Mouse (Mus musculus) hematopoietic stem cell, adult 5-6 weeks (primary cell): ENCODE measurements around the gene Tmem170. TPM values are rescaled to one million over a fixed set of nuclear protein-coding genes. Genes with fewer than 3 reads are reported as not detected.

Source experiments
- ATAC-seq, 2 experiments: fragments of 125-278 bp in 1 of 2; replicated peaks in 1 of 2; 2 replicates each; pipeline ENCODE4 v1.8.0; 2016 to 2017; ENCODE audit warnings: inconsistent platforms in 2 of 2, mild to moderate bottlenecking in 2 of 2, moderate number of reproducible peaks in 2 of 2, low read depth in 1 of 2, moderate TSS enrichment in 1 of 2; ENCODE audit not compliant: low FRiP score in 2 of 2, poor library complexity in 2 of 2, severe bottlenecking in 2 of 2, insufficient read depth in 1 of 2, low TSS enrichment in 1 of 2
- total RNA-seq: library from RNA; stranded (forward); fragments of 172-1452, 232-1000 nt; gene quantifications from 2 replicates; pipeline ENCODE4 v1.2.3, GENCODE M21; 2017

The Tmem170 gene
- total RNA-seq, 1 experiment from 2014 or later, result 2.1 TPM

DNA sequence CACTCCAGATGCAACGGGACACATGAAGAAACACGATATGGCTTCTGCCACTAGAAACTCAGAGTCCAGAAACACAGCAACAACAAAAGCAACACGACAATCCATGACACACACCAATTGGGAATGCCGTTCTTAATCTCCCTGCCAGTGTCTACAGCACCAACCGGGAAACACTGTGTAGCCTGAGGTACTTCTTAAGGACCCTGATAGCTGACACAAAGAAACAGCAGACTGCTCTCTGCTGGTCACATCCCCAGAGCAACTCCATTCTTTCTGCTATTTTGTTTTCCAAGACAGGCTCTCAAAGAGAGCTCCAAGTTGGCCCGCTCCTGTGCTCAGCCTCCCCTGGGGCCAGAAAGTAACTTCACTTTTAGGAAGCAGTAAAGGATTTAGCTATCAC, 42.5 kb downstream of the Tmem170 start:
- no peak for ATAC-seq

DNA sequence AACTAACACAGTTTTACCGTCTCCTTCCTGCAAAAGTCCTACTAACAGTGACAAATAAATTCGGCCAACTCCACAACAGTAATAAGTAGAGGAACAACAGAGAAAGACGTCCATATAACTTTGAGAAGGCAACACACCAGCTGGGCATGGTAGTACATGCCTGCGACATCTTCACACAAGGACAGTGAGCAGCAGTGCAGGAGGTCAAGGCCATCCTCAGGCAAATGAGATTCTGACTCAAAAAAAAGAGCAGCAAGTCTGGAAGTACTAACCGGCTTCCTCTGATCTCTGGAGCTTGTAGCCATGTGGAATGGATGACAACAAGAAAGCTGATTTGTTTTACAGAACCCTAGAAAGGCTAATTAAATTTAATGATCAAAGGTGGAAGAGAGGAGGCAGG, 43.6 kb downstream of the Tmem170 start:
- ATAC-seq, result no peak

DNA sequence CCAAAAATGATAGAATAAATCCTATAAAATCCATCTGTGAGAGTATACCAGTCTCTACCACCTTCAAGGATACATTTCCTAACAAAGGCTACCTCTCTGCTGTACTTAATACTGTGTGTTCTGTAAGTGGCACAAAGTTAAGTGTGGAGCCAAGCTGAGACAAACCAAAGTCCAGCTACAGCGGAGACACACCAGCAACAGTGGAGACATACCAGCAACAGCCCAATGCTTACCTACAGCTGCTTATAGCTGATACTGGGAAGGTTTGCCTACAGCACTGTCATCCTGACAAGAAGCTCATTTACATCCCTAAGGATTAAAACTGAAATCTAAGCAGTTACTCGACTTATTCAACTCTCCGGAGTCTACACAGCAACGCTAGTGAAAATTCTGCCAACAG, 44.6 kb downstream of the Tmem170 start:
- no peak for ATAC-seq

DNA sequence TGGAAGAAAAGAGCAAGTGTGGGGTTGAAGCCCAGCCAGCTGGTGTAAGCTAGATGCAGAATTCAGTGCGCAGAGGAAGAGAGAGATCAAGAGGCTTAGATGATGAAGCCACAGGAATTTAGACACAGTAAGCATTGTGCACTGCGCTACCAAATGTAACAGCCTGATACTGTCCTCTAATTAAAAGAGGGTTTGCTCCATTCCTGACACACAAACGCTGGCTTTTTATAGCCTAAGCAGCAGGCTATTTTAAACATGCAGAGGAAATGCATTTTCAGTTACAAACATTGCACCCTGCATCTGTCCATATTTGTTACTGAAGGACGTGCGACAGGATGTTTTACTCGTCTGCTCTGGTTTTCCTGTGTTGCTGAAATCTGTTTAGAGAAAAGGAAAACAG, 48.0 kb downstream of the Tmem170 start:
- ATAC-seq, result no peak

DNA sequence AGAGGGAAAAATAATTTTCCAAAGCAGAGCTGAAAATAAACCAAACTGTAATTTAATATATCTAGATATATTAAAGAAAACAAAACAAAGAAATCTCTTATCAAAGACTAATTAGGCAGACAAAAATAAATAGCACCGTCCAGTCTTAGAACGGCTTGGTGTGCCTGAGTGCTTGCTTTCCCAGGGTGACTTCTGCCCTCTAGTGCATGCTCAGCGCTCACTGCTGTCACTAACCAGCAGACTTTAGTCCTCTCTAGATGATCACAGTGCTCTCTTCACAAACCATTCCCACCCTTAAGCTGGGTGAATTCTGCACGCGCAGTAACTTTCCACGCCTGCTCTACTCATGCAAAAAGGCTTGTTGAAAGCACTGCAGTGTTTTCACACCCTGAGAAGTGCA, 51.3 kb downstream of the Tmem170 start:
- no peak for ATAC-seq

DNA sequence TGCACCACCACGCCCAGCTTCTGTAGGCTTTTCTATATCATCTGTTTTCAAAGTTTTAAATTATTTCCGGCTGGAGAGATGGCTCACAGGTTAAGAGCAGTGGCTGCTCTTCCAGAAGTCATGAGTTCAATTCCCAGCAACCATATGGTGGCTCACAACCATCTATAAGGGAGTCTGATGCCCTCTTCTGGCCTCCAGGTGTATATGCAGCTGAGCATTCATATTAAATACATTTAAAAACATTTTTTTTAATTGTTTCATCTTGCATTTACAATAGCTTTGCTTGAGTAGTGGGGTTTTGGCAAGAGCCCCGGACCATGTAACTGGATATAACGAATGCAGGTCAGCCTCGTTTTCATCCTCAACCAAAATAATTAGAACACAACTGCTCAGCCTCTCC, 52.2 kb downstream of the Tmem170 start:
- ATAC-seq, result no peak

DNA sequence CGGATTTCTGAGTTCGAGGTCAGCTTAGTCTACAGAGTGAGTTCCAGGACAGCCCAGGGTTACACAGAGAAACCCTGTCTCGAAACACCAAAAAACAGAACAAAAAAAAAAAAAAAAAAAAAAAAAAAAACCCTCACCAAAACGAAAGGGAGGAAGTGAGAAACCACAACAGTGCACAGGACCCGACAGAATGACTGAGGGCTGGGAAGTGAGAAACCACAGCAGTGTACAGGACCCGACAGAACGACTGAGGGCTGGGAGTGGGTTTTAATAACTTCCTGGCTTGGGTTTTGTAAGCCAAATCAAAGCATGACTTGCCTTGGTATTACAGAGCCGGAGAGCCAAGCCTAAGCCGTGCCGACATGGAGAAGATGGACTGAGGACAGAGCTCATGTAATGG, 55.4 kb downstream of the Tmem170 start:
- ATAC-seq, result peak; percentile 99

DNA sequence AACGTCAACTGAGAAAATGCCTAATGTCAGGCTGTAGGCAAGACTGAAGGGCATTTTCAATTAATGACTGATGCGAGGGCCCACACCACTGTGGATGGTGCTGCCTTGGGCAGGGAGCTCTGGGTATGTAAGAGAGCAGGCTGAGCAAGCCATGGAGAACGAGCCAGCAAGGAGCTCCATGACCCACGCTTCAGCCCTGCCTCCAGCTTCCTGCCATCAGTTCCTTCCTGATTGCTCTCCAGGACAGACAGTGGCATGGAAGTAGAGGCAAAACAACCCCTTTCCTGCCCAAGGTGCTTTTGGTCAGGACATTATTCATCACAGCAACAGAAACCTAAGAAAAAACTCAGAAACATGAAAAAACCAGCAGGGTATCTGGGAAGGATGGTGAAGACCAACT, 55.9 kb downstream of the Tmem170 start:
- no peak for ATAC-seq

DNA sequence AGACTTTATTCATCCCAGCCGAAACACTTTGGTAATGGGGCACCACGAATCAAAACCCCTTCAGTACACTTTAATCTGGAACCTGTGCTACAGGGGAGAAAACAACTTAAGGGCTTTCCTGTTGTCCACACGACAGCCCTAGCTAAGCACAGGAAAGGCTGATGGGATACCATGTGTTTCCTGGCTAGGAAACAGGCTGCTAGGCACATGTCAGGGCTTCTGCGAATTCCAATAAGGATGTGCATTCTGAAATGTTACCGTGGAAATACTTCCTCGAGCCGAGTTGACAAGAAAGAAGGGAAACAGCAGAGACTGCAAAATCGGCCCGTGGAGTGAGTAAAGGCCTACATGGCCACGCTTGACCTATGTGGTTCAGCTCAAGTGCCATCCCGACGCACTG, 56.5 kb downstream of the Tmem170 start:
- no peak for ATAC-seq

DNA sequence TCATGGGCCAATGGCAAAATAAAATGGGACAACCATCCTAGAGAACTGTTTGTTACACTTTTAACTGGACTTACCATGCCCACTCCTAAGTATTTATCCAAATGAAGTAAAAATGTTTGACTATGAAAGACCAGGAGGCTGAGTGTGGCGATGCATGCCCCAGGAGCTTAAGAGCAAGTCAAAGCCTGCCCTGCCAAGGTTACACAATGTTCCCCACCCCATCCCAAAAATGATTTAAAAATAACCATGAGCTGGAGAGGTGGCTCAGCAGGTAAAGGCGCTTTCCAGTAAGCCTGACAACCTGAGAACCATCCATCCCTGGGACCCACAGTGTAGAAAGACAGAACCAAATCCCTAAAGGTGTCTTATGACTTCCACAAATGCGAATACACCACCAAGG, 58.0 kb downstream of the Tmem170 start:
- ATAC-seq, result no peak

DNA sequence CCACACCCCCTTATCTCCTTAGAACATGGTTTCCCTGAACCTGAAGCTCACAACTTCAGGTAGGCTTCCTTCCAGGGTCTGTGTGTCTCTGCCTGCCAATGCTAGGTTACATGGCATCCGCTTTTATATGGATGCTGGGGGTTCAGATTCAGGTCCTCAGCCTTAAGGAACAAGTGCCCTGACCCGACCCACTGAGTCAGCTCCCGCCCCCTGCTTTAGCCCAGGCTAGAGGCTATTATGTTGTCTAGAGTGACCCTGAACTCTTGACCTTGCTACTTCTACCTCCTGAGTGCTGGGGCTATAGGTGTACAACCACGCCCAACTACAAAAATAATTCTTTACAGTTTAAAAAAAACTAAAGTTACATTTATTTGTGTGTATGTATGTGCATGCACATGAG, 61.5 kb downstream of the Tmem170 start:
- ATAC-seq, result no peak

DNA sequence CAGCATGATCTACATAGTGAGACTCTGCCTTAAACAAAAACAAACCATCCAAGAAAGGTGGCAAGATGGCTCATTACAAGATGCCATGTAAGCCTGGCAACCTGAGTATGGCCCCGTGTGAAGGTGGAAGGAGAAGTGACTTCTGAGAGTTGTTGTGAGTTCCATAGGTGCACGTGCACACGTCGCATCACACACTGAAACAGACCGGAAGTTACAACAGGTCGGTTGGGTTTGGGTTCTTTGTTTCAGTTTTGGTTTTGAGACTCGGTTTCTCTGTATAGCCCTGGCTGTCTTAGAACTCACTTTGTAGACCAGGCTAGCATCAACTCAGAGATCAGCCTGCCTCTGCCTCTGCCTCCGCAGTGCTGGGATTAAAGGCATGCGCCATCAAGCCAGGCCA, 62.7 kb downstream of the Tmem170 start:
- ATAC-seq, result no peak

Other genes with a start within 250 kb of the Tmem170 start
- 3.3 and 4.1 TPM in 2 replicates for gene Ldhd, start 246.4 kb downstream of the Tmem170 start, total RNA-seq
- gene Zfp1, start 233.3 kb downstream of the Tmem170 start, total RNA-seq, result 21.8 and 22.6 TPM in 2 replicates
- not detected in 2 replicates for gene Ctrb1, start 185.7 kb downstream of the Tmem170 start, total RNA-seq
- gene Bcar1, start 132.9 kb downstream of the Tmem170 start, total RNA-seq, result 0.06 TPM in 1 of 2 replicates, not detected in the other
- gene Cfdp1, start 22.5 kb downstream of the Tmem170 start, total RNA-seq, result 173 and 207 TPM in 2 replicates
- gene Chst5, start 33.7 kb upstream of the Tmem170 start, total RNA-seq, result not detected in 2 replicates
- 4.6 and 5.8 TPM in 2 replicates for gene Tmem231, start 57.1 kb upstream of the Tmem170 start, total RNA-seq
- 41.8 and 63.8 TPM in 2 replicates for gene Gabarapl2, start 64.0 kb upstream of the Tmem170 start, total RNA-seq
- gene Adat1, start 115.6 kb upstream of the Tmem170 start, total RNA-seq, result 5.6 and 6.9 TPM in 2 replicates
- gene Kars, start 134.6 kb upstream of the Tmem170 start, total RNA-seq, result 166 and 198 TPM in 2 replicates
- 16.8 and 20.3 TPM in 2 replicates for gene Terf2ip, start 134.6 kb upstream of the Tmem170 start, total RNA-seq
- gene Gm6793, start 138.3 kb upstream of the Tmem170 start, total RNA-seq, result not detected in 2 replicates